Mouse (Mus musculus) frontal cortex, adult 2 months (tissue): ENCODE results near the gene Mark4. TPM values are rescaled to one million over a fixed set of nuclear protein-coding genes. Genes with fewer than 3 reads are reported as not detected.
A peak's percentile ranks its signal among the peaks of the same experiment; 100 is the strongest.

Experiments
- DNase-seq, 2 experiments: peaks; one replicate each; pipeline ENCODE4 v3.0.0; 2022; ENCODE audit warnings: low spot score in 1 of 2; ENCODE audit errors: extremely low spot score in 1 of 2
- polyA plus RNA-seq: library from polyadenylated mRNA; depleted of rRNA; stranded (reverse); fragments of >200 nt; gene quantifications from 2 replicates; pipeline ENCODE4 v1.2.3, GENCODE M21; 2012; rRNA removed

Mark4 gene
- polyA plus RNA-seq, 1 experiment = 49.9 TPM

DNA sequence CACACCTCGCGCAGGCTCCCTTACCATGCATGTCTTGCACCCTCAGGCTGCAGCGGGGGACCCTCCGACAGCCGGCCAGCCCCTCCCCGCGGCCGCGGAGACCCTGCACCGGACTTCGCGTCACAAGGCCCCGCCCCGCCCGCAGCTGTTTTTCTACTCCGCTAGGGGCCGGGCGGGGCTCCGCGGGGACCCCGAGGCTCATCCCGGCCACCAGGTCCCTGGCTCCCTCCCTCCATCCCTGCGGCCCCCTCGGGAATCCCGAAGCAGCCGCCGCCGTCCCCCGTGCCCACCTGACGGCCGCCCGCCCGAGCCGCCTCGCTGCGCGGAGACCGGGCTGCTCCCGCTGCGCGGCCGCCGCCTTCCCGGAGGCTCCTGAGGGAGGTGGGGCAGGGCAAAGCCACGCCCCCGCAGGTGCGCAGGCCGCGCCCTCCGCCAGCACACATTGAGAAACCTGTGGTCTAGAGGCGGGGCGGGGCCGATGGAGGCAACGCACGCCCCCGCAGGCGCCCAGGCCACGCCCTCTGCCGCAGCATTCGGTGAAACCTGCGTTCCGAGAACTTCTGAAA lies 54.8 kb downstream of the Mark4 start, which contains the start of gene Klc3:
TSS of gene Klc3 (minus strand) at position 374 of the 566 bp plus-strand sequence.
- no peak for DNase-seq

DNA sequence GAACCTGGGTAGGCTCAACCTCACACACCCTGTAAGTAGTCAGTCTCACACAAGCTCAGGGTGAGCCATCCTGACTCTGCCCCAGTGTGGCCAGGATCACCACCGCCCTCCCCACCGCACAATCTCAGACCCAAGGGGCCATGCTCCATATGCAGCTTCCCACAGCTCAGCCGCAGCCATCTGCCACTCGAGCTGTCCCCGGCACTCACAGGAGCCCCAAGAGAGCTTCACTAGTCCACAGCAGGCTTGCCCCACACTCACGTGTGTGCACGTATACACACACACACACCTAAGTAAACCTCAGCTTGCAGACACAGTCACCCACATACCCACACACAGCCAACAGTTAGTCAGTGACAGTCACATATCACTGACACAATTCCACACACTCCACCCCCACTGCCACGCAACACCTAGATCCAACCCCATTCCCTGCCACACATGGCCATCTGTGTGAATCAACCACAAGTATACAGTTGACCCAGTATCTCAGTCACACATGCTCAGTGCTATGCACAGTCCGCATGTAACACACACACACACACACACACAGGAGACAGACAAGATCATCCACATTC lies 56.0 kb downstream of the Mark4 start:
- DNase-seq = no peak

DNA sequence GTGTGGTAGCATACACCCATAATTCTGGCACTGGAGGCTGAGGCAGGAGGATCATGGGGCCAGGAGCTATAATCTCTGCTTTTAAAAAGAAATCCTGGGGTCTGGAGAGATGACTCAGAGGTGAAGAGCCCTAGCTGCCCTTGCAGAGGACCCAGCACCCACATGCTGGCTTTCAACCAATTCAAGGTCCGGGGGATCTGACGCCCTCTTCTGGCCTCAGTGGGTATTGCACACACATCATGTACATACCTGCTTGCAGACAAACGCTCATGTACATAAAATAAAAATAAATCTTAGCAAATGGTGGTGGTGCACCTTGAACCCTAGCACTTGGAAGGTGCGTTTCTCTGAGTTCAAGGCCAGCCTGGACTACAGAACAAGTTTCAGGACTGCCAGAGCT lies 57.7 kb downstream of the Mark4 start:
- no peak for DNase-seq

GRCm38 (mm10) chr7:19399496-19400280 lies 58.9 kb downstream of the Mark4 start:
- DNase-seq = no peak

GRCm38 (mm10) chr7:19394484-19394883 lies 64.1 kb downstream of the Mark4 start:
- DNase-seq = no peak

DNA sequence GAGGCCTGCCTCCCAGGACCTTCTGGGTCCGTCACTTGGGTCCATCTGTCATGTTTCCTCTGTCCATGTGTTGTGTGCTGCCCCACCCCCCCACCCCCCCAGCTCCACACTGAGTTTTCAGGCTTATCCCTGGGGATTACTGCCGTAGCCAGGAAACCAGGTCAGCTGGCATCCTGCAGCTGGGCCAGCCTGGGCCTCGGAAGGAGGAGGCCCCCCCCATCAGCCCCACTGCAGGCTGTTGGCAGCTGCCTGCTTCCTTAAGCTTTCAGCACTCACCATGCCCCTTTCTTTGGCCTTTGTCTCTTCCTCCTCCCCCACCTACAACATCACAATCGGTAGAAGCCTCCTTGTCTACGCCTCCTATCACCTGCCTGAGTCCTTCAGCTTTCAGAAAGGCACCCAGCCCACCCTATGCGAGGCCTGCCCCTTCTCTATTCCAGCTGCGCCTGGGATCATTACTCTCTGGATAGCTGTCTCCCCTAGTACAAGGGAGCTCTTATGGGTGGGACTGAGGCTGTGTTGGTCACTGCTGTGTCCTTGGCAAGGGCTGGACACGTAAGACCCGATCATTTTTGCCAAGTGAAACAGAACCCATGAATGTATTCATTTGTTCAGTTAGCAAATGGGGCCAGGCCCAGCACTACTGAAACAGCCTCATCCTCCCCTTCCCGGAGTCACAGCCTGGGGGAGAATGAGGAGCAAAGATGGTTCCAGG lies 69.8 kb downstream of the Mark4 start:
- DNase-seq = no peak

DNA sequence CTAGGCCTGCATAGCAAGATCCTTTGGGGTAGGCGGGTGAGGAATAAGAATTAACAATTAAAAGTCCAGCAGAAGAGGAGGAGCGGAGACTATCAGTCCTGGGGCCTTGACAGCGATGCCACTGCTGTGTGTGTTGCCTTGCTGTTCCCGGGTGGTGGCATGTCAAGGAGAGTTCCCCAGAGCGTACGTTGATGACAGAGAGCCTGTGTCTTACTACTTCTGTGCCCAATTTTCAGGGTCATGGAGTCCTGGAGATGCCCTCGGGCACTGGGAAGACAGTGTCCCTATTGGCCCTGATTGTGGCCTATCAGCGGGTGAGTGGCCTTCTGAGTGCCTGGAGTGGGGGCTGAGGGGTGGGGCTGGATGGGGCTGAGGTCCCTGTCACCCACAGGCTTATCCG lies 74.9 kb downstream of the Mark4 start:
- no peak for DNase-seq

DNA sequence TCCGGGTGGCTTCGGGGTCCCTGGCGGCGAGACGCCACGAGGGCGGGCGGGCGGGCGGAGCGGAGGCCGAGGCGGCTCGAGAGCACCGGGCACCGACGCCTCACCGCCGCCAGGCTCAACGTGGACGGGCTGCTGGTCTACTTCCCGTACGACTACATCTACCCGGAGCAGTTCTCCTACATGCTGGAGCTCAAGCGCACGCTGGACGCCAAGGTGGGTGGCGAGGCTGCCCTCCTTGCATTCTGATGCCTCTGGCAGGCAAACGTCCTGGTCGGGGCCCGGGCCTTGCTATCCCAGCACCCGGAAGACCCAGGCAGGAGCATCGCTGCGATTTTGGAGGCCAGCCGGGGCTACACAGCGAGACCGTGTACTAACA lies 76.5 kb downstream of the Mark4 start:
- no peak for DNase-seq

- DNase-seq = peak; percentile 95 to 99
Measured at GRCm38 (mm10) chr7:19381377-19382165, 77.0 kb downstream of the Mark4 start, which contains the start of gene Ercc2. Gene Ercc2 (plus strand): TSS chr7:19382010.

- DNase-seq = no peak
Measured at GRCm38 (mm10) chr7:19378049-19378448, 80.6 kb downstream of the Mark4 start.

GRCm38 (mm10) chr7:19376019-19376418 lies 82.6 kb downstream of the Mark4 start:
- DNase-seq = no peak

- DNase-seq = no peak
Measured at GRCm38 (mm10) chr7:19375368-19375767, 83.3 kb downstream of the Mark4 start.

Other genes starting within 250 kb of the Mark4 start
- gene Gpr4, start 246.3 kb downstream of the Mark4 start, polyA plus RNA-seq = 7.4 and 7.7 TPM in 2 replicates
- 40.9 and 41.0 TPM in 2 replicates for gene Opa3, start 230.5 kb downstream of the Mark4 start, polyA plus RNA-seq
- 22.2 and 24.9 TPM in 2 replicates for gene Vasp, start 187.0 kb downstream of the Mark4 start, polyA plus RNA-seq
- 0.48 and 0.62 TPM in 2 replicates for gene Ppm1n, start 178.8 kb downstream of the Mark4 start, polyA plus RNA-seq
- 128 and 135 TPM in 2 replicates for gene Rtn2, start 176.2 kb downstream of the Mark4 start, polyA plus RNA-seq
- gene Fosb, start 148.8 kb downstream of the Mark4 start, polyA plus RNA-seq = 6.3 and 22.4 TPM in 2 replicates
- 49.9 and 53.6 TPM in 2 replicates for gene Ercc1, start 114.0 kb downstream of the Mark4 start, polyA plus RNA-seq
- gene Cd3eap, start 99.3 kb downstream of the Mark4 start, polyA plus RNA-seq = 12.7 and 15.2 TPM in 2 replicates
- 5.3 and 5.5 TPM in 2 replicates for gene Ppp1r13l, start 99.1 kb downstream of the Mark4 start, polyA plus RNA-seq
- gene Ercc2, start 76.8 kb downstream of the Mark4 start, polyA plus RNA-seq = 41.5 and 47.0 TPM in 2 replicates
- 2.6 TPM in 2 replicates for gene Klc3, start 54.7 kb downstream of the Mark4 start, polyA plus RNA-seq
- gene Ckm, start 54.0 kb downstream of the Mark4 start, polyA plus RNA-seq = 0.90 and 1.4 TPM in 2 replicates
- gene Exoc3l2, start 4.5 kb upstream of the Mark4 start, polyA plus RNA-seq = 0.32 and 0.40 TPM in 2 replicates
- gene Bloc1s3, start 49.5 kb upstream of the Mark4 start, polyA plus RNA-seq = 7.9 and 8.1 TPM in 2 replicates
- gene Trappc6a, start 49.6 kb upstream of the Mark4 start, polyA plus RNA-seq = 23.7 and 30.1 TPM in 2 replicates
- 1.0 and 1.4 TPM in 2 replicates for gene Nkpd1, start 59.0 kb upstream of the Mark4 start, polyA plus RNA-seq
- 131 and 146 TPM in 2 replicates for gene Ppp1r37, start 104.3 kb upstream of the Mark4 start, polyA plus RNA-seq
- gene Zfp296, start 118.5 kb upstream of the Mark4 start, polyA plus RNA-seq = 2.0 and 2.9 TPM in 2 replicates
- gene Gemin7, start 118.8 kb upstream of the Mark4 start, polyA plus RNA-seq = 47.9 and 49.9 TPM in 2 replicates
- 152 and 164 TPM in 2 replicates for gene Clasrp, start 145.7 kb upstream of the Mark4 start, polyA plus RNA-seq
- 6.1 and 6.5 TPM in 2 replicates for gene Relb, start 170.6 kb upstream of the Mark4 start, polyA plus RNA-seq
- gene Clptm1, start 206.2 kb upstream of the Mark4 start, polyA plus RNA-seq = 125 and 128 TPM in 2 replicates
- gene Apoc2, start 219.1 kb upstream of the Mark4 start, polyA plus RNA-seq = 0.78 TPM in 1 of 2 replicates, not detected in the other
- not detected in 2 replicates for gene Gm44805, start 222.6 kb upstream of the Mark4 start, polyA plus RNA-seq
- 0.19 TPM in 1 of 2 replicates, not detected in the other for gene Apoc4, start 222.7 kb upstream of the Mark4 start, polyA plus RNA-seq
- 3.3 and 4.7 TPM in 2 replicates for gene Apoc1, start 233.8 kb upstream of the Mark4 start, polyA plus RNA-seq
- 6,067 and 6,377 TPM in 2 replicates for gene Apoe, start 240.4 kb upstream of the Mark4 start, polyA plus RNA-seq